Mouse (Mus musculus) embryonic facial prominence, embryonic 15.5 days (tissue): ENCODE results near the gene Mycbp2. TPM values are rescaled to one million over a fixed set of nuclear protein-coding genes. Genes with fewer than 3 reads are reported as not detected.
A peak's percentile ranks its signal among the peaks of the same experiment; 100 is the strongest.

Source experiments
- ATAC-seq: fragments of 200-750 bp; cut with Nextera tagmentation; 2 replicates; pipeline ENCODE4 v1.8.0; 2017; ENCODE audit warnings: low read depth, moderate TSS enrichment; ENCODE audit not compliant: insufficient number of reproducible peaks, low FRiP score, low TSS enrichment
- H3K27ac ChIP-seq: fragments of 300-500 bp; sonication (generic); replicated peaks from 2 replicates; pipeline ENCODE4 v1.5.1; 2015; ENCODE audit warnings: mild to moderate bottlenecking, inconsistent platforms
- H3K27me3 ChIP-seq: fragments of 300-500 bp; sonication (generic); 2 replicates; pipeline ENCODE4 v1.6.1; 2015; ENCODE audit warnings: inconsistent platforms
- H3K36me3 ChIP-seq: fragments of 300-500 bp; sonication (generic); 2 replicates; pipeline ENCODE4 v1.6.1; 2015; ENCODE audit warnings: mild to moderate bottlenecking, inconsistent platforms
- H3K4me1 ChIP-seq: fragments of 300-500 bp; sonication (generic); 2 replicates; pipeline ENCODE4 v1.6.1; 2015; ENCODE audit warnings: inconsistent platforms
- H3K4me2 ChIP-seq: fragments of 300-500 bp; sonication (generic); replicated peaks from 2 replicates; pipeline ENCODE4 v1.6.1; 2015; ENCODE audit warnings: mild to moderate bottlenecking, inconsistent platforms
- H3K4me3 ChIP-seq: fragments of 300-500 bp; sonication (generic); replicated peaks from 2 replicates; pipeline ENCODE4 v1.5.1; 2015; ENCODE audit warnings: mild to moderate bottlenecking, inconsistent platforms
- H3K9ac ChIP-seq: fragments of 300-500 bp; sonication (generic); 2 replicates; pipeline ENCODE4 v1.6.1; 2015; ENCODE audit warnings: inconsistent platforms
- H3K9me3 ChIP-seq: fragments of 300-500 bp; sonication (generic); replicated peaks from 2 replicates; pipeline ENCODE4 v1.6.1; 2016; ENCODE audit warnings: inconsistent platforms
- WGBS: fragments of 180-500 bp; shearing (Covaris S2); methylation state at CpG from one replicate; pipeline ENCODE4 v1.1.7; 2015; 5-methylcytosine and 5-hydroxymethylcytosine counted together
- polyA plus RNA-seq: library from polyadenylated mRNA; unstranded; fragments of >200 nt; fragmentation: Nextera tagmentation; extraction: Ambion mirVana; gene quantifications from 2 replicates; pipeline ENCODE4 v1.2.1, GENCODE M21; 2015

The Mycbp2 gene
- polyA plus RNA-seq, 1 experiment from 2014 or later, result 23.6 TPM

DNA sequence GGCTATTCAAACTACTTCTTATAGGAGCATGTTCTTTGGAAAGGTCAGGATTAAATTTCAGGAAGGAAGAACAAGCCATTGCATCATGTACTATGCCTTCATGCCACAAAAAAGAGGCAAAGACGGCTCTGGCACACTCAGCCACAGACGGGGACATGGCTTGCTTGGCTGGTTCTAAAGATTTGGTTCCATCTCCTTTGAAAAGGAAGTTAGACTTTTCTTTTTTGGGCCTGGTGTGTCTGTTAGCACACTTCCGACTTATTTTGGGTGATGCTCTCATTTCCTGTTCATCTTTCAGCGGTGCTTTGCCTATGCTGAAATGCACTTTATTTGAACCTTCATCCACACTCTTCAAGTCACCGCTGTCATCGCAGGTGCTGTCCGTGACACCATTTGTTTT lies 190.9 kb downstream of the Mycbp2 start:
- Histone ChIP-seq H3K4me3 (no peak overlapping the region), H3K4me1 (no peaks in the 10 kb centered on the region), H3K27ac (no peak overlapping the region), H3K9me3 (no peaks in the 10 kb centered on the region), H3K4me2 (no peak overlapping the region), H3K27me3 (no peaks in the 10 kb centered on the region), H3K36me3 (peaks cover 38% of the 10 kb centered on the region), H3K9ac (no peak overlapping the region)
- ATAC-seq, result no peak
- 92% methylated on average over 7 of the region's 7 CpGs for WGBS

GRCm38 (mm10) chr14:103150139-103150538 lies 196.5 kb downstream of the Mycbp2 start:
- H3K9ac ChIP-seq, result no peak overlapping the region
- no peaks in the 10 kb centered on the region for H3K9me3 ChIP-seq
- ATAC-seq, result no peak
- no peak overlapping the region for H3K4me2 ChIP-seq
- H3K4me1 ChIP-seq, result no peaks in the 10 kb centered on the region
- 86% methylated on average over 5 of the region's 5 CpGs for WGBS
- peaks cover 40% of the 10 kb centered on the region for H3K36me3 ChIP-seq
- no peak overlapping the region for H3K27ac ChIP-seq
- no peak overlapping the region for H3K4me3 ChIP-seq
- H3K27me3 ChIP-seq, result no peaks in the 10 kb centered on the region

- no peak for ATAC-seq
- Histone ChIP-seq H3K27ac (no peak overlapping the region), H3K9me3 (no peaks in the 10 kb centered on the region), H3K9ac (no peak overlapping the region), H3K27me3 (no peaks in the 10 kb centered on the region), H3K36me3 (peaks cover 50% of the 10 kb centered on the region), H3K4me1 (no peaks in the 10 kb centered on the region), H3K4me2 (no peak overlapping the region), H3K4me3 (no peak overlapping the region)
- 81% methylated on average over 2 of the region's 2 CpGs for WGBS
Observed at GRCm38 (mm10) chr14:103131991-103132390, 214.6 kb downstream of the Mycbp2 start.

GRCm38 (mm10) chr14:103125756-103126155 lies 220.9 kb downstream of the Mycbp2 start:
- Histone ChIP-seq H3K27ac (no peak overlapping the region), H3K36me3 (peaks cover 55% of the 10 kb centered on the region), H3K27me3 (no peaks in the 10 kb centered on the region), H3K9me3 (no peaks in the 10 kb centered on the region), H3K4me1 (no peaks in the 10 kb centered on the region), H3K4me2 (no peak overlapping the region), H3K4me3 (no peak overlapping the region), H3K9ac (no peak overlapping the region)
- WGBS, result 77% methylated on average over 6 of the region's 6 CpGs
- no peak for ATAC-seq

- Histone ChIP-seq H3K36me3 (peaks cover 55% of the 10 kb centered on the region), H3K27ac (no peak overlapping the region), H3K4me2 (no peak overlapping the region), H3K4me3 (no peak overlapping the region), H3K4me1 (no peaks in the 10 kb centered on the region), H3K9ac (no peak overlapping the region), H3K9me3 (no peaks in the 10 kb centered on the region), H3K27me3 (no peaks in the 10 kb centered on the region)
- ATAC-seq, result no peak
- 93% methylated on average over 3 of the region's 3 CpGs for WGBS
Observed at GRCm38 (mm10) chr14:103114994-103115670, 231.5 kb downstream of the Mycbp2 start.

- no peak overlapping the region for H3K4me3 ChIP-seq
- WGBS, result 94% methylated on average over 3 of the region's 3 CpGs
- no peak overlapping the region for H3K27ac ChIP-seq
- H3K4me1 ChIP-seq, result no peaks in the 10 kb centered on the region
- H3K4me2 ChIP-seq, result no peak overlapping the region
- H3K27me3 ChIP-seq, result no peaks in the 10 kb centered on the region
- H3K36me3 ChIP-seq, result peaks cover 38% of the 10 kb centered on the region
- no peak overlapping the region for H3K9ac ChIP-seq
- H3K9me3 ChIP-seq, result no peaks in the 10 kb centered on the region
- no peak for ATAC-seq
Observed at GRCm38 (mm10) chr14:103112606-103113363, 233.8 kb downstream of the Mycbp2 start.

GRCm38 (mm10) chr14:103109971-103110370 lies 236.6 kb downstream of the Mycbp2 start:
- 90% methylated on average over 4 of the region's 4 CpGs for WGBS
- ATAC-seq, result no peak
- peaks cover 15% of the 10 kb centered on the region for H3K36me3 ChIP-seq
- no peak overlapping the region for H3K27ac ChIP-seq
- H3K4me3 ChIP-seq, result no peak overlapping the region
- no peak overlapping the region for H3K9ac ChIP-seq
- H3K9me3 ChIP-seq, result no peaks in the 10 kb centered on the region
- no peak overlapping the region for H3K4me2 ChIP-seq
- no peaks in the 10 kb centered on the region for H3K27me3 ChIP-seq
- H3K4me1 ChIP-seq, result no peaks in the 10 kb centered on the region

DNA sequence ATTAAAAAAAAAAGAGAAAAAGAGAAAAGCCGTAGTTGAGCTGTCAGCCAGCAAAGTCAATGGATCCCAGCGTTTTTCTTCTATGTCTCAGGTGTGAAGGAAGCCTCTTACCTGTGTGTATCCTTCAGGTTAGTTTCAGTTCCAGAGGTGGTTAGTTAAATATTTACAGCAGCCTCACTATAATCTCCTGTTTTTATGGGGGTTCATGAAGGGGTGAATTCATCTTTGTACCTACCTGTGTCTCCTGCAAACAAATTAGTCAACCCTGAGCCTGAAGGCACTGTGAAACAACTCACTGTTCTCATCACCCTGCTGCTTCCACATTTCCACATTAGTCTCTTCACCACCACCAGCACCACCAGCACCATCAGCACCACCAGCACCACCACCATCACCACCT lies 240.3 kb downstream of the Mycbp2 start:
- WGBS, result 88% methylated on average over 2 of the region's 2 CpGs
- peaks cover 3% of the 10 kb centered on the region; the same call in 1 of the 2 replicates for H3K4me1 ChIP-seq
- H3K9me3 ChIP-seq, result no peaks in the 10 kb centered on the region
- no peak overlapping the region for H3K27ac ChIP-seq
- H3K27me3 ChIP-seq, result no peaks in the 10 kb centered on the region
- H3K36me3 ChIP-seq, result no peaks in the 10 kb centered on the region
- no peak for ATAC-seq
- H3K4me2 ChIP-seq, result no peak overlapping the region
- H3K4me3 ChIP-seq, result no peak overlapping the region
- H3K9ac ChIP-seq, result no peak overlapping the region

GRCm38 (mm10) chr14:103102731-103103335 lies 243.8 kb downstream of the Mycbp2 start:
- Histone ChIP-seq H3K27me3 (no peaks in the 10 kb centered on the region), H3K9ac (no peak overlapping the region), H3K4me2 (no peak overlapping the region), H3K9me3 (no peaks in the 10 kb centered on the region), H3K4me3 (no peak overlapping the region), H3K4me1 (peaks cover 3% of the 10 kb centered on the region; the same call in 1 of the 2 replicates), H3K27ac (no peak overlapping the region), H3K36me3 (no peaks in the 10 kb centered on the region)
- 69% methylated on average over 10 of the region's 10 CpGs for WGBS
- no peak for ATAC-seq

DNA sequence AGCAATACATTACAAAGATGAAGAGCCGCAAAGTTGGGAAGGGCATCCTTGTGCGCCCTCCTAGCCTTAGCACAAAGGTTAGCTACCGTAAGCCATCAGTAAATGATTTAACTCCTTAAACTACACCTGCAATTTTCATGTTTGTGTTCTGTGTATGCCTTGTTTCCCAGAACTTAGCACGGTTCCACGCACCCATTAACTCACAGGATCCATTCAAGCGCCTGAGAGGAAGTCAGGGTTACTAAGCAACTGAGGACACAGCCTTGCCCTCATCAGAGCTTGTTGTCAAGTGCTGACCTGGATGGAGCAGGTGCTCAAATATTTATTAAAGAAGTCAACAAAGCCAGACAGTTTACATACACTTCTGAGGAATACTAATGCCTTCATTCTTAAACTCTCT lies 244.4 kb downstream of the Mycbp2 start:
- no peak overlapping the region for H3K9ac ChIP-seq
- H3K27ac ChIP-seq, result no peak overlapping the region; the same call in 1 of the 2 replicates
- no peaks in the 10 kb centered on the region for H3K9me3 ChIP-seq
- H3K4me1 ChIP-seq, result peaks cover 6% of the 10 kb centered on the region
- WGBS, result 65% methylated on average over 6 of the region's 6 CpGs
- ATAC-seq, result no peak
- no peaks in the 10 kb centered on the region for H3K36me3 ChIP-seq
- no peak overlapping the region for H3K4me2 ChIP-seq
- no peaks in the 10 kb centered on the region for H3K27me3 ChIP-seq
- no peak overlapping the region for H3K4me3 ChIP-seq

- WGBS, result 72% methylated on average over 3 of the region's 3 CpGs
Observed at GRCm38 (mm10) chr14:103101171-103101570, 245.4 kb downstream of the Mycbp2 start.

More at GRCm38 (mm10) chr14:103101171-103101570, 245.4 kb downstream of the Mycbp2 start:
- Histone ChIP-seq H3K9ac (no peak overlapping the region), H3K4me1 (peaks cover 6% of the 10 kb centered on the region), H3K27me3 (no peaks in the 10 kb centered on the region), H3K4me2 (no peak overlapping the region), H3K9me3 (no peaks in the 10 kb centered on the region), H3K4me3 (no peak overlapping the region), H3K27ac (peak overlapping the region; percentile 7; the same call in 1 of the 2 replicates), H3K36me3 (no peaks in the 10 kb centered on the region)
- no peak for ATAC-seq
